In the genomic region with DNA sequence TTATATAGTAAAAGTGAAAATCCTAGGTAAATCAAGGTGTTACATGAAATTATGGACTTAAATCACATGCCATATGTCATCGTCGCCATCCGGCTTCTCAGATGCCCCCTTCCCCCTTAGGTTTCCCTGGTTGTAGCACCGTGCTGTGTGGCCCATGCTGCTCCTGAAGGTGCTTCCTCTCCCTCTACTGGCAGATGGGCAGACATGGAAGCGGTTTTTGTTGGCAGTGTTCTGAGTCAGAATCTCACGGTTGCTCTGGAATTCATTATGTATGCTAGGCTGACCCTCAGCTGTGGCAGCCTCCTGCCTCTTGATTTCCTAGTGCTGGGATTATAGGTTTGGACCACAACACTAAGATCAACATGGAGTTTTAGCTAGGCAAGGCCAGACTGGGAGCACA, we compare ENCODE assay signal across 17 mouse cellular contexts. TPM values are rescaled to one million over a fixed set of nuclear protein-coding genes. Genes with fewer than 3 reads are reported as not detected.
DNase-seq lines count a peak whose midpoint lies in the region; ATAC-seq and TF ChIP-seq lines count a peak whose summit lies in the region.
"Had no signal": no experiment of that assay in that cellular context is flagged by ENCODE, and none has a peak within 500 bp of the region (broad histone marks: within the 10 kb centered on the region; RNA-seq: fewer than 3 reads in every experiment).

No protein-coding gene starts in this region.

- no peaks in the 10 kb centered on the region for H3K36me3 ChIP-seq in intestine, postnatal 0 days (ENCODE audit: control insufficient read depth, insufficient read depth)
- H3K36me3 ChIP-seq in intestine, embryonic 16.5 days (ENCODE audit: control insufficient read depth, insufficient read depth, low read length): no peaks in the 10 kb centered on the region
- no peaks in the 10 kb centered on the region for H3K36me3 ChIP-seq in midbrain, postnatal 0 days (ENCODE audit: insufficient read depth, low read length)
- no peaks in the 10 kb centered on the region for H3K36me3 ChIP-seq in midbrain, embryonic 14.5 days (ENCODE audit: control insufficient read depth, insufficient read depth, low read length)
- no peaks in the 10 kb centered on the region for H3K36me3 ChIP-seq in hindbrain, embryonic 10.5 days
- H3K36me3 ChIP-seq: embryonic facial prominence, embryonic 15.5 days; forebrain, embryonic 15.5 days; heart, embryonic 12.5 days; lung, embryonic 15.5 days had no signal

- no peak for ATAC-seq in intestine, postnatal 0 days
- no peak for ATAC-seq in intestine, embryonic 16.5 days
- ATAC-seq in midbrain, postnatal 0 days (ENCODE audit: low FRiP score): no peak
- no peak for ATAC-seq in midbrain, embryonic 14.5 days (ENCODE audit: low FRiP score, low TSS enrichment)
- ATAC-seq in Patski: peak; percentile 65
- ATAC-seq: forebrain, embryonic 15.5 days had no signal

- DNase-seq in midbrain, postnatal 0 days (ENCODE audit: low spot score): peak; percentile 39
- no peak for DNase-seq in midbrain, embryonic 14.5 days
- DNase-seq in Patski (ENCODE audit: low read depth, low spot score): no peak
- no peak for DNase-seq in layer of hippocampus, adult 11-12 months (ENCODE audit: low spot score)
- no peak for DNase-seq in hindbrain, embryonic 10.5 days (ENCODE audit: low spot score)
- DNase-seq: adrenal gland, postnatal 25 days; kidney, adult 9 months; right cerebral cortex, postnatal 14 days; thymus, adult 18-20 months had no signal

- H3K27ac ChIP-seq in intestine, postnatal 0 days (ENCODE audit: low read depth, low read length): no peak overlapping the region
- no peak overlapping the region for H3K27ac ChIP-seq in intestine, embryonic 16.5 days (ENCODE audit: low read length)
- no peak overlapping the region for H3K27ac ChIP-seq in midbrain, postnatal 0 days (ENCODE audit: low read depth, low read length)
- no peak overlapping the region for H3K27ac ChIP-seq in midbrain, embryonic 14.5 days (replicated peaks; ENCODE audit: low read depth, low read length)
- no peak overlapping the region for H3K27ac ChIP-seq in hindbrain, embryonic 10.5 days
- H3K27ac ChIP-seq: embryonic facial prominence, embryonic 15.5 days; forebrain, embryonic 15.5 days; lung, embryonic 15.5 days had no signal

- H3K9me3 ChIP-seq in intestine, postnatal 0 days (ENCODE audit: control insufficient read depth): no peaks in the 10 kb centered on the region
- H3K9me3 ChIP-seq in intestine, embryonic 16.5 days (ENCODE audit: control insufficient read depth, low read length): no peaks in the 10 kb centered on the region
- no peaks in the 10 kb centered on the region for H3K9me3 ChIP-seq in midbrain, postnatal 0 days (ENCODE audit: low read length)
- no peaks in the 10 kb centered on the region; the same call in 1 of the 2 replicates for H3K9me3 ChIP-seq in midbrain, embryonic 14.5 days (ENCODE audit: control insufficient read depth, low read length)
- no peaks in the 10 kb centered on the region for H3K9me3 ChIP-seq in hindbrain, embryonic 10.5 days
- H3K9me3 ChIP-seq: embryonic facial prominence, embryonic 15.5 days; forebrain, embryonic 15.5 days; heart, embryonic 12.5 days; lung, embryonic 15.5 days; megakaryocyte, embryonic 14.5 days had no signal

- no peak overlapping the region for H3K4me3 ChIP-seq in intestine, postnatal 0 days (ENCODE audit: low read depth, low read length)
- H3K4me3 ChIP-seq in intestine, embryonic 16.5 days (ENCODE audit: low read length): no peak overlapping the region
- H3K4me3 ChIP-seq in midbrain, postnatal 0 days (ENCODE audit: low read depth, low read length): no peak overlapping the region
- no peak overlapping the region for H3K4me3 ChIP-seq in midbrain, embryonic 14.5 days (replicated peaks; ENCODE audit: low read depth, low read length)
- no peak overlapping the region for H3K4me3 ChIP-seq in hindbrain, embryonic 10.5 days
- H3K4me3 ChIP-seq: embryonic facial prominence, embryonic 15.5 days; forebrain, embryonic 15.5 days; heart, embryonic 12.5 days; lung, embryonic 15.5 days; megakaryocyte, embryonic 14.5 days had no signal

- peak; percentile 52 for TF ChIP-seq CTCF in intestine, postnatal 0 days (IDR thresholded peaks at IDR 0.05; ENCODE audit: low read depth)
- TF ChIP-seq CTCF in midbrain, postnatal 0 days (IDR thresholded peaks at IDR 0.05): no peak
- TF ChIP-seq CTCF in Patski (IDR thresholded peaks at IDR 0.05): no peak

- POLR2A ChIA-PET in Patski (lab: Charles Lee): no interaction called here

- CTCF ChIA-PET in Patski (lab: Charles Lee): interaction anchor here (1.4 to 3.4 kb wide), 2 partner anchors 23 to 82 kb away, joined by 4 to 13 read pairs; no protein-coding TSS in a partner anchor

- in situ Hi-C loops in Patski (cut with MboI; ENCODE audit: low pct_unique_long_range_greater_than_20kb): no loop called here

- no peaks in the 10 kb centered on the region for H3K4me1 ChIP-seq in intestine, postnatal 0 days (replicated peaks; ENCODE audit: control insufficient read depth, insufficient read depth, low read length)
- H3K4me1 ChIP-seq in intestine, embryonic 16.5 days (ENCODE audit: control insufficient read depth, insufficient read depth, low read length): no peaks in the 10 kb centered on the region
- H3K4me1 ChIP-seq in midbrain, postnatal 0 days (ENCODE audit: insufficient read depth, low read length): no peaks in the 10 kb centered on the region
- no peaks in the 10 kb centered on the region for H3K4me1 ChIP-seq in midbrain, embryonic 14.5 days (ENCODE audit: control insufficient read depth, insufficient read depth, low read length)
- no peaks in the 10 kb centered on the region for H3K4me1 ChIP-seq in hindbrain, embryonic 10.5 days (replicated peaks)
- H3K4me1 ChIP-seq: embryonic facial prominence, embryonic 15.5 days; forebrain, embryonic 15.5 days; heart, embryonic 12.5 days; lung, embryonic 15.5 days had no signal

- no peak overlapping the region for H3K4me2 ChIP-seq in intestine, postnatal 0 days (replicated peaks; ENCODE audit: low read depth)
- H3K4me2 ChIP-seq in intestine, embryonic 16.5 days (ENCODE audit: low read depth, low read length): no peak overlapping the region
- H3K4me2 ChIP-seq in midbrain, postnatal 0 days (ENCODE audit: low read depth, low read length, poor library complexity, severe bottlenecking): no peak overlapping the region
- no peak overlapping the region for H3K4me2 ChIP-seq in midbrain, embryonic 14.5 days (ENCODE audit: low read length)
- H3K4me2 ChIP-seq: embryonic facial prominence, embryonic 15.5 days; forebrain, embryonic 15.5 days; heart, embryonic 12.5 days; lung, embryonic 15.5 days had no signal

- no peaks in the 10 kb centered on the region for H3K27me3 ChIP-seq in intestine, postnatal 0 days (replicated peaks; ENCODE audit: control insufficient read depth, insufficient read depth, low read length)
- H3K27me3 ChIP-seq in intestine, embryonic 16.5 days (replicated peaks; ENCODE audit: control insufficient read depth, insufficient read depth, low read length): no peaks in the 10 kb centered on the region
- no peaks in the 10 kb centered on the region for H3K27me3 ChIP-seq in midbrain, postnatal 0 days (ENCODE audit: insufficient read depth, low read length)
- no peaks in the 10 kb centered on the region for H3K27me3 ChIP-seq in midbrain, embryonic 14.5 days (ENCODE audit: control insufficient read depth, insufficient read depth, low read length)
- H3K27me3 ChIP-seq in Patski: no peaks in the 10 kb centered on the region
- no peaks in the 10 kb centered on the region for H3K27me3 ChIP-seq in hindbrain, embryonic 10.5 days (ENCODE audit: insufficient read depth, poor library complexity, severe bottlenecking)
- H3K27me3 ChIP-seq: embryonic facial prominence, embryonic 15.5 days; forebrain, embryonic 15.5 days; heart, embryonic 12.5 days; lung, embryonic 15.5 days had no signal

- 69% methylated on average over 6 of the region's 6 CpGs for WGBS in intestine, postnatal 0 days
- 66% methylated on average over 6 of the region's 6 CpGs for WGBS in intestine, embryonic 16.5 days
- WGBS in midbrain, postnatal 0 days: 62% methylated on average over 6 of the region's 6 CpGs
- 61% methylated on average over 6 of the region's 6 CpGs for WGBS in midbrain, embryonic 14.5 days
- 65% methylated on average over 6 of the region's 6 CpGs for WGBS in hindbrain, embryonic 10.5 days

- no peak overlapping the region for H3K9ac ChIP-seq in intestine, postnatal 0 days (ENCODE audit: low read depth, low read length)
- H3K9ac ChIP-seq in intestine, embryonic 16.5 days (ENCODE audit: low read depth, low read length): no peak overlapping the region
- H3K9ac ChIP-seq in midbrain, postnatal 0 days (replicated peaks; ENCODE audit: low read length, poor library complexity, severe bottlenecking): no peak overlapping the region
- no peak overlapping the region for H3K9ac ChIP-seq in midbrain, embryonic 14.5 days (replicated peaks; ENCODE audit: low read length)
- H3K9ac ChIP-seq: embryonic facial prominence, embryonic 15.5 days; forebrain, embryonic 15.5 days; heart, embryonic 12.5 days; lung, embryonic 15.5 days had no signal

RNA-seq across cellular contexts. Expression of gene Cdkl4, which starts 40.5 kb away (rescaled TPM):
- polyA plus RNA-seq in intestine, postnatal 0 days (2015; fragmentation: Nextera tagmentation; extraction: Ambion mirVana): 0.09 and 0.12 TPM in 2 replicates
- polyA plus RNA-seq in intestine, embryonic 16.5 days (2015; fragmentation: Nextera tagmentation; extraction: Ambion mirVana): 0.38 and 0.46 TPM in 2 replicates
- total RNA-seq in midbrain, postnatal 0 days (2014; rRNA removed): 6.9 and 7.9 TPM in 2 replicates
- 5.4 and 6.0 TPM in 2 replicates for polyA plus RNA-seq in midbrain, postnatal 0 days (2015; fragmentation: Nextera tagmentation; extraction: Ambion mirVana)
- polyA plus RNA-seq in midbrain, embryonic 14.5 days (2014; fragmentation: Nextera tagmentation; extraction: Ambion mirVana): 3.2 and 3.7 TPM in 2 replicates
- 0.04 TPM for polyA plus RNA-seq in Patski (2021)
- polyA plus RNA-seq in hindbrain, embryonic 10.5 days (2016; fragmentation: Nextera tagmentation; extraction: Ambion mirVana): 2.9 and 3.0 TPM in 2 replicates
- total RNA-seq: adrenal gland, postnatal 25 days; hematopoietic stem cell, adult 5-6 weeks had no signal

RNA-seq across cellular contexts. Expression of gene Sos1, which starts 56.9 kb away (rescaled TPM):
- 3.9 and 4.4 TPM in 2 replicates for polyA plus RNA-seq in intestine, postnatal 0 days (2015; fragmentation: Nextera tagmentation; extraction: Ambion mirVana)
- polyA plus RNA-seq in intestine, embryonic 16.5 days (2015; fragmentation: Nextera tagmentation; extraction: Ambion mirVana): 2.7 TPM in 2 replicates
- total RNA-seq in midbrain, postnatal 0 days (2014; rRNA removed): 29.0 and 34.3 TPM in 2 replicates
- 6.2 and 7.2 TPM in 2 replicates for polyA plus RNA-seq in midbrain, postnatal 0 days (2015; fragmentation: Nextera tagmentation; extraction: Ambion mirVana)
- polyA plus RNA-seq in midbrain, embryonic 14.5 days (2014; fragmentation: Nextera tagmentation; extraction: Ambion mirVana): 14.1 and 14.8 TPM in 2 replicates
- 23.2 TPM for polyA plus RNA-seq in Patski (2021)
- 3.3 and 4.3 TPM in 2 replicates for polyA plus RNA-seq in hindbrain, embryonic 10.5 days (2016; fragmentation: Nextera tagmentation; extraction: Ambion mirVana)
